Comparison of ENCODE assay signal across 33 mouse cellular contexts in the genomic region with DNA sequence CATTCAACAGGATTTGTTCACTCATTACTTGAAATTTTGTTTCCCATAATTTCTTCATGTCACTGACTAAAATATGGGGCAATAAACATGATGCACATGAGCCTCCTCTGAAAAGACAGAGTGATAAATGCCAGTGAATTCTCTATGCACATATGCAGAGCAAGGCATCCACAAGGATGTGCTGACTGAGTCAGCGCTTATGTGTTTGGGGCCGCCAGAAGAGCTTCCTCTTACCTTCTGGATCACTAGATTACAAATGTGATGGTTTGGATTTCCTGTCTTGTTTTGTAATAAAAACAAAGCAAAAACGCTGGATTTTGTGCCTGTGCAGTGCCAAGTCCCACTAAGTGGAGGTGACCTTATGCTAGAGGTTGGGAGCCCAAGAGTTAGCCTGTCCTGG.
"Had no signal": no experiment of that assay in that cellular context is flagged by ENCODE, and none has a peak within 500 bp of the region (broad histone marks: within the 10 kb centered on the region; RNA-seq: fewer than 3 reads in every experiment).

No protein-coding gene starts in this region.

- H3K27ac ChIP-seq: limb, embryonic 10.5 days; limb, embryonic 12.5 days; limb, embryonic 13.5 days; limb, embryonic 15.5 days; liver, embryonic 12.5 days; liver, embryonic 13.5 days; liver, embryonic 14.5 days; liver, embryonic 15.5 days; lung, embryonic 15.5 days; macrophage; midbrain, embryonic 10.5 days; midbrain, embryonic 12.5 days; midbrain, embryonic 13.5 days; midbrain, embryonic 15.5 days; neural tube, embryonic 12.5 days; neural tube, embryonic 13.5 days had no signal

- ATAC-seq: liver, embryonic 12.5 days; liver, postnatal 0 days; lung, postnatal 0 days; midbrain, embryonic 13.5 days; midbrain, embryonic 15.5 days; midbrain, embryonic 16.5 days had no signal

- H3K4me3 ChIP-seq: limb, embryonic 10.5 days; limb, embryonic 12.5 days; limb, embryonic 13.5 days; limb, embryonic 15.5 days; liver, embryonic 12.5 days; liver, embryonic 13.5 days; liver, embryonic 15.5 days; lung, embryonic 15.5 days; megakaryocyte, embryonic 14.5 days; midbrain, embryonic 10.5 days; midbrain, embryonic 12.5 days; midbrain, embryonic 13.5 days; midbrain, embryonic 15.5 days; myocyte; neural tube, embryonic 12.5 days; neural tube, embryonic 13.5 days had no signal

- DNase-seq: left cerebral cortex, postnatal 4 days; liver; liver, embryonic 13.5 days; liver, postnatal 0 days; lung, adult 18-20 months; lung, adult 2 months; lung, embryonic 14.5 days; lung, postnatal 10 days; lung, postnatal 14 days; lung, postnatal 36 days; lung, postnatal 4 days; midbrain, embryonic 14.5 days had no signal

- H3K4me2 ChIP-seq: limb, embryonic 12.5 days; limb, embryonic 13.5 days; limb, embryonic 15.5 days; liver, embryonic 11.5 days; liver, embryonic 12.5 days; liver, embryonic 13.5 days; liver, embryonic 15.5 days; lung, embryonic 14.5 days; lung, embryonic 15.5 days; midbrain, embryonic 11.5 days; midbrain, embryonic 12.5 days; midbrain, embryonic 13.5 days; midbrain, embryonic 15.5 days; neural tube, embryonic 12.5 days; neural tube, embryonic 13.5 days had no signal

- H3K9ac ChIP-seq: limb, embryonic 12.5 days; limb, embryonic 13.5 days; limb, embryonic 15.5 days; liver, embryonic 12.5 days; liver, embryonic 13.5 days; liver, embryonic 14.5 days; liver, embryonic 15.5 days; liver, postnatal 0 days; lung, embryonic 14.5 days; lung, embryonic 15.5 days; midbrain, embryonic 12.5 days; midbrain, embryonic 13.5 days; midbrain, embryonic 15.5 days; neural tube, embryonic 12.5 days; neural tube, embryonic 13.5 days had no signal

- H3K27me3 ChIP-seq: limb, embryonic 12.5 days; limb, embryonic 13.5 days; limb, embryonic 15.5 days; liver, embryonic 12.5 days; liver, embryonic 13.5 days; liver, embryonic 15.5 days; lung, embryonic 15.5 days; megakaryocyte, embryonic 14.5 days; midbrain, embryonic 12.5 days; midbrain, embryonic 13.5 days; midbrain, embryonic 15.5 days; neural tube, embryonic 12.5 days; neural tube, embryonic 13.5 days had no signal

- H3K9me3 ChIP-seq: limb, embryonic 10.5 days; limb, embryonic 12.5 days; limb, embryonic 13.5 days; limb, embryonic 15.5 days; liver, embryonic 12.5 days; liver, embryonic 13.5 days; liver, embryonic 15.5 days; lung, embryonic 15.5 days; megakaryocyte, embryonic 14.5 days; midbrain, embryonic 10.5 days; midbrain, embryonic 12.5 days; midbrain, embryonic 13.5 days; midbrain, embryonic 15.5 days; neural tube, embryonic 12.5 days; neural tube, embryonic 13.5 days had no signal

- H3K4me1 ChIP-seq: limb, embryonic 10.5 days; limb, embryonic 12.5 days; limb, embryonic 13.5 days; limb, embryonic 15.5 days; liver, embryonic 12.5 days; liver, embryonic 13.5 days; liver, embryonic 15.5 days; lung, embryonic 15.5 days; megakaryocyte, embryonic 14.5 days; midbrain, embryonic 10.5 days; midbrain, embryonic 12.5 days; midbrain, embryonic 13.5 days; midbrain, embryonic 15.5 days; neural tube, embryonic 12.5 days; neural tube, embryonic 13.5 days had no signal

- H3K36me3 ChIP-seq: liver, embryonic 12.5 days; liver, embryonic 13.5 days; liver, embryonic 15.5 days had no signal
